Mouse (Mus musculus): ENCODE data around the gene Dnmt3a. TPM values are rescaled to one million over a fixed set of nuclear protein-coding genes. Genes with fewer than 3 reads are reported as not detected.

Dnmt3a gene
- polyA plus RNA-seq, 1 experiment from 2014 or later, result 95.7 TPM

DNA sequence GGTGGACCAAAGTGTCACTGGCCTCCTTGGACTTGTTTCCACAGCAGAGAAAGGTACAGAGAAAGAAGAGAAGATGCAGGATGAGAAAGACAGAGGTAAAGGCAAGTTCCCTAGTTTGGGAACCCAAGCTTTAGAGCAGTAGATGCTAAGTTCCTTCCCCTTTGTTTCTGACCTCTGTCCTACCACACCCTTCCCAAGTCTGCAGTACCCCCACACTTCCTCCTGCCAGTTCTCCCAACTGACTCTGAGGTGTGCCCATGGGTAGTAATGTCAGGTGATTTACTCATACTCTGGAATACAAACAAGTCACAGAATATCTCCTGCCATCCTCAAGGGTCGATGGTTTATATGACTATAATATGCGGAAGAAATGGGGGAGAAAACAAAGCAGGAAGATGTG lies 29.8 kb upstream of the Dnmt3a start:
- H3K9me3 ChIP-seq, result no peaks in the 10 kb centered on the region
- no peak overlapping the region for H3K9ac ChIP-seq
- no peaks in the 10 kb centered on the region for H3K27me3 ChIP-seq
- no peak overlapping the region for H3K4me2 ChIP-seq
- H3K4me3 ChIP-seq, result no peak overlapping the region
- no peak for ATAC-seq (ENCODE audit: low read depth)
- 96% methylated on average over 2 of the region's 2 CpGs for WGBS
- H3K4me1 ChIP-seq (replicated peaks), result peaks cover 15% of the 10 kb centered on the region
- H3K36me3 ChIP-seq, result peaks cover 14% of the 10 kb centered on the region; the same call in 1 of the 2 replicates
- no peak overlapping the region for H3K27ac ChIP-seq (replicated peaks)

- Histone ChIP-seq H3K4me3 (no peak overlapping the region), H3K4me1 (replicated peaks) (peaks cover 32% of the 10 kb centered on the region), H3K36me3 (peaks cover 12% of the 10 kb centered on the region; the same call in 1 of the 2 replicates), H3K4me2 (no peak overlapping the region), H3K27ac (replicated peaks) (no peak overlapping the region), H3K27me3 (no peaks in the 10 kb centered on the region), H3K9ac (no peak overlapping the region), H3K9me3 (no peaks in the 10 kb centered on the region)
- WGBS, result 89% methylated on average over 5 of the region's 5 CpGs
- ATAC-seq (ENCODE audit: low read depth), result no peak
Observed at GRCm38 (mm10) chr12:3777682-3778081, 28.1 kb upstream of the Dnmt3a start.

GRCm38 (mm10) chr12:3778286-3778685 lies 27.5 kb upstream of the Dnmt3a start:
- 86% methylated on average over 6 of the region's 6 CpGs for WGBS
- H3K9me3 ChIP-seq, result no peaks in the 10 kb centered on the region
- no peaks in the 10 kb centered on the region for H3K27me3 ChIP-seq
- H3K9ac ChIP-seq, result no peak overlapping the region
- H3K4me1 ChIP-seq (replicated peaks), result peaks cover 38% of the 10 kb centered on the region
- no peak overlapping the region for H3K4me2 ChIP-seq
- peaks cover 7% of the 10 kb centered on the region; the same call in 1 of the 2 replicates for H3K36me3 ChIP-seq
- ATAC-seq (ENCODE audit: low read depth), result no peak
- H3K27ac ChIP-seq (replicated peaks), result no peak overlapping the region
- no peak overlapping the region for H3K4me3 ChIP-seq

- peaks cover 51% of the 10 kb centered on the region for H3K4me1 ChIP-seq (replicated peaks)
- WGBS, result 89% methylated on average over 2 of the region's 2 CpGs
- no peak overlapping the region for H3K4me3 ChIP-seq
- H3K4me2 ChIP-seq, result no peak overlapping the region
- no peak for ATAC-seq (ENCODE audit: low read depth)
- H3K27me3 ChIP-seq, result no peaks in the 10 kb centered on the region
- no peak overlapping the region for H3K9ac ChIP-seq
- H3K9me3 ChIP-seq, result no peaks in the 10 kb centered on the region
- no peaks in the 10 kb centered on the region for H3K36me3 ChIP-seq
- no peak overlapping the region for H3K27ac ChIP-seq (replicated peaks)
Observed at GRCm38 (mm10) chr12:3779639-3780038, 26.2 kb upstream of the Dnmt3a start.

DNA sequence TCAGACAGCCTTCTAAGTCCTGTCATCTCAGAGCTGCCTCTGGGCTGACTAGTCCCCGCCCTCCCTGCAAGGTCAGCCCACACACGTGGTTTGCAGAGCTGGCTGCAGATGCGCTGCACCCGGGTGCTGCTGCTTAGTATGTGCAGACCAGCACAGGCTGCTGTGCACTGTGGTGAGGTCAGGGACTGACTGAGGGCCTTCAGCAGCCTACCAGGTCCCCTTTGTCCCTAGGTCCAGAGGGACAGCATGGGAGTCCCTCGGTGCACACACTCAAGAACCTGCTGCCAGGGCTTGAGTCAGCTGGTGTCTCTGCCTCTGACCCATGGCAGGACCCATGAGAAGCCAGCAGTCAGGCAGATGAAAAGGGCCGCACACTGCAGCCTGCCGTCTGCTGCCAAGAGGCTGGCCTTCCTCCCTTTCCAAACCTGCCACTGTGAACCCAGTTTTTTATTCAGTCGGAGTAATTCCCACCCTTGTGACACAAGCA lies 25.4 kb upstream of the Dnmt3a start:
- peak; percentile 30 for ATAC-seq (ENCODE audit: low read depth)
- WGBS, result 15% methylated on average over 8 of the region's 8 CpGs
- Histone ChIP-seq H3K4me1 (replicated peaks) (peaks cover 57% of the 10 kb centered on the region), H3K4me3 (no peak overlapping the region), H3K27ac (replicated peaks) (peak overlapping the region; percentile 83), H3K9ac (peak overlapping the region; percentile 31), H3K4me2 (no peak overlapping the region), H3K27me3 (no peaks in the 10 kb centered on the region), H3K36me3 (no peaks in the 10 kb centered on the region), H3K9me3 (no peaks in the 10 kb centered on the region)

GRCm38 (mm10) chr12:3780931-3781471 lies 24.8 kb upstream of the Dnmt3a start:
- peak overlapping the region; percentile 13; the same call in 1 of the 2 replicates for H3K4me2 ChIP-seq
- H3K27me3 ChIP-seq, result no peaks in the 10 kb centered on the region
- peaks cover 57% of the 10 kb centered on the region for H3K4me1 ChIP-seq (replicated peaks)
- H3K9me3 ChIP-seq, result no peaks in the 10 kb centered on the region
- H3K36me3 ChIP-seq, result no peaks in the 10 kb centered on the region
- no peak overlapping the region for H3K4me3 ChIP-seq
- peak overlapping the region; percentile 83 for H3K27ac ChIP-seq (replicated peaks)
- peak overlapping the region; percentile 31 for H3K9ac ChIP-seq
- peak; percentile 33 for ATAC-seq (ENCODE audit: low read depth)
- 28% methylated on average over 7 of the region's 7 CpGs for WGBS

DNA sequence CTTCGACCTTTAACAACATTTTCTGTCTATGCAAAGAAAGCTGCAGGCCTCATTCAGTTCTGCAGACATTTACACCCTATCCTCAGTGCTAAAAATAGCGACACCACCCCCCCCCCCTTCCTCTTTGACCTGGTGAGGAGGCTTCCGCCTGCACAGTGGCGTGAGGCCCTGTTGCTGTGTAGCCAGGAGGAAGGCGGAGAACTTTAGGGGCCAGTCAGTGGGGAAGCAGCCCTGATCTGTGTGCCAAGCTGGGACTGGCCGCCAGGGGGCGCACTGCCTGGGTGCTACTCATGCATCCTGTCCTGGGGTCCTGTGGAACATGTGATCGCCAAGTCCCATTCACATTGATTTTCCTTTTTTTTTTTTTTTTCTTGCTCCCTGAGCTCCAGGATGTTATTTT lies 24.3 kb upstream of the Dnmt3a start:
- H3K36me3 ChIP-seq, result no peaks in the 10 kb centered on the region
- ATAC-seq (ENCODE audit: low read depth), result peak; percentile 66
- H3K27me3 ChIP-seq, result no peaks in the 10 kb centered on the region
- H3K4me1 ChIP-seq (replicated peaks), result peaks cover 57% of the 10 kb centered on the region
- H3K9me3 ChIP-seq, result no peaks in the 10 kb centered on the region
- H3K4me2 ChIP-seq, result peak overlapping the region; percentile 13; the same call in 1 of the 2 replicates
- peak overlapping the region; percentile 83 for H3K27ac ChIP-seq (replicated peaks)
- WGBS, result 19% methylated on average over 8 of the region's 8 CpGs
- H3K9ac ChIP-seq, result peak overlapping the region; percentile 31; the same call in 1 of the 2 replicates
- no peak overlapping the region for H3K4me3 ChIP-seq

- H3K27ac ChIP-seq (replicated peaks), result peak overlapping the region; percentile 70
- peak; percentile 45; the same call in 1 of the 2 replicates for ATAC-seq (ENCODE audit: low read depth)
- H3K27me3 ChIP-seq, result no peaks in the 10 kb centered on the region
- H3K4me3 ChIP-seq, result no peak overlapping the region
- H3K4me2 ChIP-seq, result no peak overlapping the region
- H3K4me1 ChIP-seq (replicated peaks), result peaks cover 63% of the 10 kb centered on the region
- H3K36me3 ChIP-seq, result no peaks in the 10 kb centered on the region
- H3K9me3 ChIP-seq, result no peaks in the 10 kb centered on the region
- WGBS, result 50% methylated on average over 3 of the region's 3 CpGs
- H3K9ac ChIP-seq, result peak overlapping the region; percentile 38; the same call in 1 of the 2 replicates
Observed at GRCm38 (mm10) chr12:3783196-3783825, 22.5 kb upstream of the Dnmt3a start.

DNA sequence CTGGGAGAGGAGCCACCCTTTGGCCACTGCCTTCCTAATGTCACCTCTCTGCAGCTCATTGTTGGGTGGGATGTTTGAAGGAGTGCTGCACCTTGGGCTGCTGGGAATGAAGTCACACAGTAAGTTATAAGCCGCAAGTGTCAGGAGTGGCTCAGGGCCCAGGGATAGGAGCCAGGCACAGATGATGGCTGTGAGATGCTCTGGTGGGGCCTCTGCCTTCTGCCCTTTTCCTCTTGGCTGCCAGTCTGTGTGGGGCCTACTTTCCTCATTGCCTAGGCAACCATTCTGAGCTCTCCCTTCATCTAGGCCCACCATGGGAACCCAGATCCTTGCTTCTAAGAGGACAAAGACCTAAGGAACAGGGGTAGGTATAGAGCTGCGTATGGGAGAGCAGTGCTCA lies 21.5 kb upstream of the Dnmt3a start:
- H3K9me3 ChIP-seq, result no peaks in the 10 kb centered on the region
- no peak overlapping the region for H3K9ac ChIP-seq
- H3K4me1 ChIP-seq (replicated peaks), result peaks cover 64% of the 10 kb centered on the region
- 65% methylated on average over 2 of the region's 2 CpGs for WGBS
- H3K27ac ChIP-seq (replicated peaks), result no peak overlapping the region
- H3K27me3 ChIP-seq, result no peaks in the 10 kb centered on the region
- no peak overlapping the region for H3K4me3 ChIP-seq
- no peak for ATAC-seq (ENCODE audit: low read depth)
- no peak overlapping the region for H3K4me2 ChIP-seq
- no peaks in the 10 kb centered on the region for H3K36me3 ChIP-seq

GRCm38 (mm10) chr12:3784729-3785128 lies 21.1 kb upstream of the Dnmt3a start:
- peaks cover 62% of the 10 kb centered on the region for H3K4me1 ChIP-seq (replicated peaks)
- H3K9ac ChIP-seq, result no peak overlapping the region
- H3K36me3 ChIP-seq, result no peaks in the 10 kb centered on the region
- no peak overlapping the region for H3K4me3 ChIP-seq
- no peaks in the 10 kb centered on the region for H3K27me3 ChIP-seq
- no peaks in the 10 kb centered on the region for H3K9me3 ChIP-seq
- H3K4me2 ChIP-seq, result no peak overlapping the region
- WGBS, result 80% methylated on average over 4 of the region's 4 CpGs
- ATAC-seq (ENCODE audit: low read depth), result no peak
- H3K27ac ChIP-seq (replicated peaks), result no peak overlapping the region

GRCm38 (mm10) chr12:3787041-3787440 lies 18.8 kb upstream of the Dnmt3a start:
- Histone ChIP-seq H3K9me3 (no peaks in the 10 kb centered on the region), H3K4me3 (no peak overlapping the region), H3K27me3 (no peaks in the 10 kb centered on the region), H3K36me3 (no peaks in the 10 kb centered on the region), H3K4me1 (replicated peaks) (peaks cover 44% of the 10 kb centered on the region), H3K27ac (replicated peaks) (no peak overlapping the region), H3K9ac (no peak overlapping the region), H3K4me2 (no peak overlapping the region)
- no peak for ATAC-seq (ENCODE audit: low read depth)
- whole genome bisulfite sequencing, result 75% methylated on average over 3 of the region's 3 CpGs

DNA sequence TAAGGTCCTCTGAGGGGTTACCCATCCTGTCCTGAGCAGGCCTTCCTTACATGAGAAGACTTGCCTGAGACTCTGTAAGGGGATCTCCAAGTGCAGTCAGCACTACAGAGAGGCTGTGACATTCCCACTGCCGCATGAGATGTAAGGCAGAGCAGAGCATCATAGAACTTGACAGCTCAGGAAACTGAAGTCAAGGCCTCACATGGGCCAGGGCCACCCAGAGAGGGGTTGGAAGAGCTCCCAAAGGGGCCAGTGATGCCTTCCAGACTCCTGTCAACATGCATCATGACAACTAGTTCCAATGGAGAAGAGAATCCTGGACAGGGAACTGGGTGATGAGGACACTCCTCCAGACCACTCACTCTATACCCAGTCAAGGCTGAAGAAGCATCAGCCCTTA lies 18.3 kb upstream of the Dnmt3a start:
- 89% methylated on average over 1 of the region's 1 CpGs for WGBS
- H3K27ac ChIP-seq (replicated peaks), result no peak overlapping the region
- no peak overlapping the region for H3K9ac ChIP-seq
- no peaks in the 10 kb centered on the region for H3K36me3 ChIP-seq
- no peaks in the 10 kb centered on the region for H3K27me3 ChIP-seq
- no peaks in the 10 kb centered on the region for H3K9me3 ChIP-seq
- no peak for ATAC-seq (ENCODE audit: low read depth)
- H3K4me1 ChIP-seq (replicated peaks), result peaks cover 42% of the 10 kb centered on the region
- H3K4me2 ChIP-seq, result no peak overlapping the region
- H3K4me3 ChIP-seq, result no peak overlapping the region
